Mouse (Mus musculus) neural tube, embryonic 10.5 days (tissue): ENCODE data around the gene Dlgap4.
A peak's percentile ranks its signal among the peaks of the same experiment; 100 is the strongest.

Source experiments
- DNase-seq: peaks from one replicate; pipeline ENCODE4 v3.0.0-alpha.2; 2017; ENCODE audit warnings: low spot score; ENCODE audit errors: extremely low spot score

The Dlgap4 gene

GRCm38 (mm10) chr2:156613541-156614257 is at the start of gene Dlgap4:
Gene Dlgap4 (plus strand): TSS chr2:156613705.
- peak; percentile 70 for DNase-seq

- no peak for DNase-seq
Observed at GRCm38 (mm10) chr2:156566512-156566911, 47.0 kb upstream of the Dlgap4 start.

GRCm38 (mm10) chr2:156568647-156569046 is 44.9 kb upstream of the Dlgap4 start:
- DNase-seq = no peak

GRCm38 (mm10) chr2:156569261-156569660 is 44.2 kb upstream of the Dlgap4 start:
- no peak for DNase-seq

GRCm38 (mm10) chr2:156571521-156571920 is 42.0 kb upstream of the Dlgap4 start:
- no peak for DNase-seq

GRCm38 (mm10) chr2:156576850-156577587 is 36.5 kb upstream of the Dlgap4 start:
- no peak for DNase-seq

- DNase-seq = no peak
Observed at GRCm38 (mm10) chr2:156580507-156580906, 33.0 kb upstream of the Dlgap4 start.

- DNase-seq = no peak
Observed at GRCm38 (mm10) chr2:156581244-156581643, 32.3 kb upstream of the Dlgap4 start.

GRCm38 (mm10) chr2:156582887-156583286 is 30.6 kb upstream of the Dlgap4 start:
- no peak for DNase-seq

- DNase-seq = no peak
Observed at GRCm38 (mm10) chr2:156584154-156584796, 29.2 kb upstream of the Dlgap4 start.

GRCm38 (mm10) chr2:156584797-156585471 is 28.6 kb upstream of the Dlgap4 start:
- no peak for DNase-seq

GRCm38 (mm10) chr2:156589481-156589880 is 24.0 kb upstream of the Dlgap4 start:
- no peak for DNase-seq

- no peak for DNase-seq
Observed at GRCm38 (mm10) chr2:156594987-156595490, 18.5 kb upstream of the Dlgap4 start.

GRCm38 (mm10) chr2:156602581-156602980 is 10.9 kb upstream of the Dlgap4 start:
- DNase-seq = no peak

GRCm38 (mm10) chr2:156603671-156604070 is 9.8 kb upstream of the Dlgap4 start:
- DNase-seq = no peak

- no peak for DNase-seq
Observed at GRCm38 (mm10) chr2:156605144-156605543, 8.4 kb upstream of the Dlgap4 start.

- no peak for DNase-seq
Observed at GRCm38 (mm10) chr2:156605971-156606370, 7.5 kb upstream of the Dlgap4 start.

- DNase-seq = peak; percentile 64
Observed at GRCm38 (mm10) chr2:156613081-156613540, 394 bp upstream of the Dlgap4 start.

- peak; percentile 30 for DNase-seq
Observed at GRCm38 (mm10) chr2:156614258-156614556, 702 bp downstream of the Dlgap4 start.

- peak; percentile 28 for DNase-seq
Observed at GRCm38 (mm10) chr2:156614661-156615654, 1.5 kb downstream of the Dlgap4 start.
